Mouse (Mus musculus): ENCODE results near the gene Thap2.

DNA sequence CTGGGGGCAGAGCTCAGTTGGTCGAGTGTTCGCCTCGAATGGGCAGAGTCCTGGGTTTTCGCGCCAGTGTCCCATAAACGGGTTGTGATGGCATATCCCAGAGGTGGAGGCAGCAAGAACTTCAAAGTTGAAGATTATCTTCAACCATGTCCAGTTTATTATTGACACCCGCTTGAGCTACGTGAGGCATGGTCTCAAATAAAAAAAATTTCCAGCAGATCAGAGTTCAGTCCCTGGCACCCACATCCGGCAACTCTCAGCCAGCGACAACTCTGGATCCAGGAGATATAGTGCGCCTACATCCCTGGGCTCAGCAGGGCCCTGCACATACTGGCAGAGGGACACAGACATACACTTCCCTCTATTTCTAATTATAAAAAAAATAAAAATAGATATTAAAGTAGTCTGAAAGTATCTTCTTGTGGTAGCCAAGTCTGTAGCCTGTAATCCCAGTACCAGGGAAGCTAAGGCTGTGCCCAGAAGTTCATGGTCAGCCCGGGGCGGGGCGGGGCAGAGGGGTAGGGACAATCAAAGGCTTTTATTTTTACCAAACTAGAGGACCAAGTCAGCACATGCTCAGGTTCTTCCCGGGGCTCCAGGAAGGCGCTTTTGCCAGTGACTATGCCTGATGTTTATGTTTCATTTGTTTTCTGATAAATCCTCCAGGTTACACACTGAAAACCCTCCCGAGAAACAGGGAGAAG, 25.9 kb downstream of the Thap2 start:
- TF ChIP-seq CTCF (IDR thresholded peaks at IDR 0.05; ENCODE audit: low read depth, low read length) (no peak), POLR2A (IDR thresholded peaks at IDR 0.05; ENCODE audit: borderline replicate concordance, low read depth, low read length) (no peak)

Measured in bone marrow macrophage, adult 2 months (primary cell).